Mouse (Mus musculus) C2C12 (cell line): Measurements from ENCODE around the gene Uri1.

Source experiments
- CEBPB ChIP-seq: IDR thresholded peaks from one replicate; pipeline ENCODE4 v1.6.1; 2011; ENCODE audit warnings: low read depth, mild to moderate bottlenecking, control low read depth, moderate library complexity
- CTCF ChIP-seq: IDR thresholded peaks from one replicate; pipeline ENCODE4 v1.5.1; 2011; ENCODE audit not compliant: control insufficient read depth, insufficient read depth, insufficient read length
- MAX ChIP-seq: IDR thresholded peaks from one replicate; pipeline ENCODE4 v1.6.1; 2011; ENCODE audit warnings: mild to moderate bottlenecking, control low read depth
- MYOD1 ChIP-seq: IDR thresholded peaks from one replicate; pipeline ENCODE4 v1.6.1; 2011; ENCODE audit warnings: low read depth; ENCODE audit not compliant: control insufficient read depth, insufficient read length
- USF1 ChIP-seq: IDR thresholded peaks from one replicate; pipeline ENCODE4 v1.6.1; 2011; ENCODE audit warnings: low read depth, mild to moderate bottlenecking, control low read depth, moderate library complexity

DNA sequence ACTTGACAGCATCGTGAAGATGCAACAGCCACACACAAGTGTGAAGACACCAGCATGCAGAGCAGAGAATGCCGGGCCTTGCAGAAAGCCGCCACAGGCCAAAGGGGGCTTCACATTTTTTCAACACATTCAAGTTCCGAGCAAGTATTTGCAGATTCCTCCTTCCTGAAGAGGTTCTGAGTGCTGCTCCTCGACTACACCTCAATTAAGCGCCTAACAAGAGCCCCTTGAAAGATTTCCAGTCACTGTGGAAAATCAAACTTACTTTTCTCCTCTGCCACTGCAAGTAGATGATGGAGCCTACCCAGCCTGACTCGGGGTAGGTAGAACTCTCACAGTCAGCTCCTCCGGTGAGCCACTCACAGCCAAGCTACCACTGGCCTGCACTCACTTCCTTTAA, 86.9 kb downstream of the Uri1 start:
- TF ChIP-seq CEBPB (no peak), CTCF (no peak), MYOD1 (no peak), MAX (no peak), USF1 (no peak)
